Mouse (Mus musculus) lung, embryonic 14.5 days (tissue): ENCODE measurements around the gene Sec14l4. TPM values are rescaled to one million over a fixed set of nuclear protein-coding genes. Genes with fewer than 3 reads are reported as not detected.

Experiments
- ATAC-seq: fragments of 200-750 bp; cut with Nextera tagmentation; 2 replicates; pipeline ENCODE4 v1.8.0; 2017; ENCODE audit warnings: mild to moderate bottlenecking, moderate TSS enrichment, moderate library complexity; ENCODE audit not compliant: insufficient read depth
- DNase-seq: peaks from one replicate; pipeline ENCODE4 v3.0.0-alpha.2; 2015
- H3K27ac ChIP-seq: fragments of 300-500 bp; sonication (generic); 2 replicates; pipeline ENCODE4 v1.5.1; 2014; ENCODE audit warnings: low read depth, mild to moderate bottlenecking, moderate library complexity
- H3K27me3 ChIP-seq: fragments of 300-500 bp; sonication (generic); 2 replicates; pipeline ENCODE4 v1.6.1; 2014; ENCODE audit warnings: low read length, control low read depth; ENCODE audit not compliant: insufficient read depth
- H3K36me3 ChIP-seq: fragments of 300-500 bp; sonication (generic); 2 replicates; pipeline ENCODE4 v1.6.1; 2014; ENCODE audit warnings: control low read depth; ENCODE audit not compliant: insufficient read depth
- H3K4me1 ChIP-seq: fragments of 300-500 bp; sonication (generic); 2 replicates; pipeline ENCODE4 v1.6.1; 2014; ENCODE audit warnings: antibody characterized with exemption, control low read depth; ENCODE audit not compliant: insufficient read depth
- H3K4me2 ChIP-seq: fragments of 300-500 bp; sonication (generic); 2 replicates; pipeline ENCODE4 v1.6.1; 2014; ENCODE audit warnings: mild to moderate bottlenecking
- H3K4me3 ChIP-seq: fragments of 300-500 bp; sonication (generic); 2 replicates; pipeline ENCODE4 v1.5.1; 2014; ENCODE audit warnings: low read depth, low read length
- H3K9ac ChIP-seq: fragments of 300-500 bp; sonication (generic); 2 replicates; pipeline ENCODE4 v1.6.1; 2014
- H3K9me3 ChIP-seq: fragments of 300-500 bp; sonication (generic); 2 replicates; pipeline ENCODE4 v1.6.1; 2016; ENCODE audit warnings: low read depth, low read length, control low read depth
- CTCF ChIP-seq: IDR thresholded peaks from 2 replicates; pipeline ENCODE4 v1.5.1; 2016; ENCODE audit warnings: antibody characterized with exemption, low read depth
- WGBS: fragments of 180-500 bp; shearing (Covaris S2); extraction: QIAGEN DNeasy Blood & Tissue Kit; methylation state at CpG from one replicate; pipeline ENCODE4 v1.1.7; 2014; 5-methylcytosine and 5-hydroxymethylcytosine counted together
- polyA plus RNA-seq: library from polyadenylated mRNA; unstranded; fragments of >200 nt; fragmentation: Nextera tagmentation; extraction: Ambion mirVana; gene quantifications from 2 replicates; pipeline ENCODE4 v1.2.1, GENCODE M21; 2014

The Sec14l4 gene
- polyA plus RNA-seq, 1 experiment from 2014 or later = 4.2 TPM

DNA sequence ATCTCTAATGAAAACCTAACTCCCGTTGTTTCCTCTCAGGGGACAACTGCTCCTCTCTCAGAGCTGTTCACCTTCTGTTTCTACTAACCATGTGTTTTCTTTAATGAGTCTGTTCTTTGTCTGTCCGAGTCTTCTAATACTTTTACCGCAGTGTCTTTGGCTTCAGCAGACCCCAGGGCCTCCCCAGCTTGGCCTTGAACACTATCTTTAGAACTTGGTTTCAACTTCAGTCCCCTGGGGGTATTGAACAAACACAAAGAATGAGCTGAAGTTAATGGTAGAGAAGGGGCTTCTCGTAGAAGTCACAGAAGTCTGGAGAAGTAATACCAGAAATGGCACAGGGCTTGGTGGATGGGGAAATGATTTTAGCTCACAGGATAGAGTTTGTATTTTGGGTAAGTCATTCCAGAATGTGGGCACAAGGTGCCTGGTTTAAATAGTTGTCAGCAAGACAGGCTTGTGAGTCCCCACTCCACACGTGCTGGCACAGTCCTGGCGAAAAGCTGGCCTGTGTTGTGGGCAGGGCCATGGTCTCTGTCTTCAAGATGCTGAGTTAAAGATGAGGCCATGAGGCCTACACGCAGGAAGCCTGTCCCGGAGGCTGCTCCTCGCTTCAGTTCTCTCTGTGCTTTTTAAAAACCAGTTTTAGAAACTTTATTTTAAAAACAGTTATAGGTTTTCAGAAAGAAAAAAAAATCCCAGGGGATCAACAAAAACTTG is 5.3 kb downstream of the Sec14l4 start:
- no peak overlapping the region for H3K4me2 ChIP-seq
- 0 out of 2 replicates have a peak, but pooled peaks cover 3% of the 10 kb centered on the region for H3K4me1 ChIP-seq
- DNase-seq (no peak), ATAC-seq (no peak)
- no peaks in the 10 kb centered on the region for H3K9me3 ChIP-seq
- WGBS = 65% methylated on average over 9 of the region's 9 CpGs
- H3K9ac ChIP-seq = no peak overlapping the region
- no peak overlapping the region for H3K4me3 ChIP-seq
- no peak overlapping the region for H3K27ac ChIP-seq
- no peaks in the 10 kb centered on the region for H3K36me3 ChIP-seq
- no peak for TF ChIP-seq CTCF
- H3K27me3 ChIP-seq = peaks cover 7% of the 10 kb centered on the region; the same call in 1 of the 2 replicates

DNA sequence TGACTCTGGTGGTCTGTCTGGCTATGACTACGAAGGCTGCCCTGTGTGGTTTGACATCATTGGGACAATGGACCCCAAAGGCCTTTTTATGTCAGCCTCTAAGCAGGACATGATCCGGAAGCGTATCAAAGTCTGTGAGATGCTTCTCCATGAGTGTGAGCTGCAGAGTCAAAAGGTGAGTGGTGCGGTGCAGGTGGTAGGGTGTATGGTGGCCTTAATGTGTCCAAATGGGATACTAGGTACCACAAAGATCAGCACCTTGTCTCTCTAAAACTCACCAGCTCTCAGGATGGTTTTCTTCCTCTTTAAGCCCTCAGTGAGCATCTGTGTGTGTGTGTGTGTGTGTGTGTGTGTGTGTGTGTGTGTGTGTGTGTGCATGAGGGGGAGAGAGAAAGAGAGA is 8.7 kb downstream of the Sec14l4 start:
- DNase-seq = no peak
- WGBS = 93% methylated on average over 4 of the region's 4 CpGs

DNA sequence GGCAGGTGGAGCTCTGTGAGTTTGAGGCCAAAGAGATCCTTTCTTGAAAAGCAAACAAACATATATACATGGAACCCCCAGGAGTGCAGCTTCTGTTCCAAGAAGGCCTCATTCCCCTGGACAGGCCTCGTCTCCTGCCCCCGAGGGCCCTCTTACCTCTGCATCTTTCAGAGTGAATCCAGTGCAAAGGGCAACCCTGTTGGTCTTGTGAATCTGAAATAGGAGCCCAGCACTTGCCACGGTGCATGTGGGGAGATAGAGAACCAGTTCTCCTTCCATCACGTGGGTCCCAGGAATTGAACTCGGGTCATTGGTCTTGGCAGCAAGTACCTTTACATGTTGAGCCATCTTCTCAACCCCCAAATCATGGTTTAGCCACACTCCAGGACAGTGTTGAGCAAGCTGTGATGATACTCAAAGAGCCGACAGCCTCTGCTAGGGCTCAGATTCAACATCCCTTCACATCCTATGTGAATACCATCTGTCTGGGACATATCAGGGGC is 9.9 kb downstream of the Sec14l4 start:
- 67% methylated on average over 6 of the region's 6 CpGs for WGBS
- H3K4me1 ChIP-seq = no peaks in the 10 kb centered on the region
- H3K4me2 ChIP-seq = no peak overlapping the region
- no peak for TF ChIP-seq CTCF
- ATAC-seq (no peak), DNase-seq (no peak)
- H3K36me3 ChIP-seq = no peaks in the 10 kb centered on the region
- no peak overlapping the region for H3K27ac ChIP-seq
- H3K4me3 ChIP-seq = no peak overlapping the region
- no peaks in the 10 kb centered on the region for H3K9me3 ChIP-seq
- no peaks in the 10 kb centered on the region for H3K27me3 ChIP-seq
- no peak overlapping the region for H3K9ac ChIP-seq

More for the DNA sequence above, 8.7 kb downstream of the Sec14l4 start:
- H3K4me2 ChIP-seq = no peak overlapping the region
- H3K4me3 ChIP-seq = no peak overlapping the region
- no peaks in the 10 kb centered on the region for H3K9me3 ChIP-seq
- H3K36me3 ChIP-seq = no peaks in the 10 kb centered on the region
- no peak overlapping the region for H3K9ac ChIP-seq
- no peak for TF ChIP-seq CTCF
- H3K27me3 ChIP-seq = no peaks in the 10 kb centered on the region
- no peak for ATAC-seq
- 0 out of 2 replicates have a peak, but pooled peaks cover 3% of the 10 kb centered on the region for H3K4me1 ChIP-seq
- H3K27ac ChIP-seq = no peak overlapping the region

GRCm38 (mm10) chr11:4043081-4043480 is 11.8 kb downstream of the Sec14l4 start:
- TF ChIP-seq CTCF = no peak
- Histone ChIP-seq H3K27me3 (no peaks in the 10 kb centered on the region), H3K9ac (no peak overlapping the region), H3K9me3 (no peaks in the 10 kb centered on the region), H3K27ac (no peak overlapping the region), H3K4me2 (no peak overlapping the region), H3K36me3 (no peaks in the 10 kb centered on the region), H3K4me3 (no peak overlapping the region), H3K4me1 (no peaks in the 10 kb centered on the region)
- DNase-seq (no peak), ATAC-seq (no peak)
- WGBS = 82% methylated on average over 7 of the region's 7 CpGs

- no peak overlapping the region for H3K27ac ChIP-seq
- DNase-seq = peak; percentile 71
- no peak overlapping the region for H3K4me3 ChIP-seq
- H3K4me1 ChIP-seq = no peaks in the 10 kb centered on the region
- no peaks in the 10 kb centered on the region for H3K27me3 ChIP-seq
- H3K9me3 ChIP-seq = no peaks in the 10 kb centered on the region
- 61% methylated on average over 5 of the region's 5 CpGs for WGBS
- H3K4me2 ChIP-seq = no peak overlapping the region
- no peak overlapping the region for H3K9ac ChIP-seq
- TF ChIP-seq CTCF = no peak
- no peaks in the 10 kb centered on the region for H3K36me3 ChIP-seq
- peak; percentile 56; the same call in 1 of the 2 replicates for ATAC-seq
Observed at GRCm38 (mm10) chr11:4046526-4046925, 15.3 kb downstream of the Sec14l4 start.

DNA sequence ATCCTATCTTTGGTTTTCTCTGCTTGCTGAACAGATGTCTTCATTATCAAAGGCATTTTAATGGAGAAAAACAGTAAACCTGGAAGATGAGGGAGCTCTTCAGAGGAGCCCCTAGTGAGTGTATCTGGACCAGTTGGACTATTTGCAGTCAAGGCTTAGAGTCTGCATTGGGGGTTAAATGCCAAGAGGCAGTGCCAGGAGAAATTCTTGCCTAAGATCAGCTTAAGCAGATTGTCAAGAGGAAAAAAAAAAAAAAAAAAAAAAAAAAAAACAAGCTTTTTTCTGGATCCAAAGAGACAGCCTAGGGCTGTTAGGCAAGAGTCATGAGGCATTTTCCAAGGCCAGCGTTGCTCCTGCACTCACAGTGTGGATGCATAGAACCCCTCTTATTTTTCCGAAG is 16.5 kb downstream of the Sec14l4 start:
- H3K9ac ChIP-seq = no peak overlapping the region
- no peak for DNase-seq
- no peak for TF ChIP-seq CTCF
- no peak for ATAC-seq
- no peaks in the 10 kb centered on the region for H3K9me3 ChIP-seq
- H3K4me3 ChIP-seq = no peak overlapping the region
- no peaks in the 10 kb centered on the region for H3K27me3 ChIP-seq
- WGBS = 89% methylated on average over 2 of the region's 2 CpGs
- H3K27ac ChIP-seq = no peak overlapping the region
- no peaks in the 10 kb centered on the region for H3K4me1 ChIP-seq
- H3K36me3 ChIP-seq = no peaks in the 10 kb centered on the region
- H3K4me2 ChIP-seq = no peak overlapping the region

- H3K4me3 ChIP-seq = no peak overlapping the region
- H3K27me3 ChIP-seq = no peaks in the 10 kb centered on the region
- H3K9me3 ChIP-seq = no peaks in the 10 kb centered on the region
- H3K4me2 ChIP-seq = no peak overlapping the region
- no peak for DNase-seq
- H3K4me1 ChIP-seq = no peaks in the 10 kb centered on the region
- no peak for ATAC-seq
- no peak overlapping the region for H3K9ac ChIP-seq
- H3K36me3 ChIP-seq = no peaks in the 10 kb centered on the region
- no peak for TF ChIP-seq CTCF
- H3K27ac ChIP-seq = no peak overlapping the region
- WGBS = 84% methylated on average over 6 of the region's 6 CpGs
Observed at GRCm38 (mm10) chr11:4048438-4048837, 17.2 kb downstream of the Sec14l4 start.
